Mouse (Mus musculus): ENCODE measurements around the gene Map4k5.

- TF ChIP-seq POLR2AphosphoS2 (IDR thresholded peaks at IDR 0.05; ENCODE audit: low read length) (no peak), GABPA (IDR thresholded peaks at IDR 0.05; ENCODE audit: low read depth, low read length) (no peak), MYB (IDR thresholded peaks at IDR 0.05; ENCODE audit: low read depth, low read length) (no peak), EP300 (IDR thresholded peaks at IDR 0.05; ENCODE audit: low read depth in 1 of 2, low read length in 2 of 2) (no peak), CTCF (IDR thresholded peaks at IDR 0.05 in 2 of 3, conservative IDR thresholded peaks at IDR 0.05 in 1 of 3; ENCODE audit: control insufficient read depth in 1 of 3, insufficient read depth in 1 of 3, low read depth in 2 of 3, low read length in 3 of 3, poor library complexity in 1 of 3, severe bottlenecking in 1 of 3) (no peak), CHD2 (IDR thresholded peaks at IDR 0.05; ENCODE audit: low read length) (no peak)
Measured at GRCm38 (mm10) chr12:69848083-69848878, 44.7 kb downstream of the Map4k5 start.
